Mouse (Mus musculus) adipose tissue, adult 10 weeks (tissue): ENCODE data around the gene Zfp286. TPM values are rescaled to one million over a fixed set of nuclear protein-coding genes. Genes with fewer than 3 reads are reported as not detected.

Experiments
- polyA plus RNA-seq: library from polyadenylated mRNA; stranded (reverse); fragments of 350-450 nt; fragmentation: Illumina TruSeq; extraction: RNeasy Lipid Tissue Mini Kit (QIAGEN cat#74804); gene quantifications from one replicate; pipeline ENCODE4 v1.2.3, GENCODE M21; 2014; ENCODE audit warnings: low read depth, low replicate concordance

Gene Zfp286
- 2.2 TPM for polyA plus RNA-seq

DNA sequence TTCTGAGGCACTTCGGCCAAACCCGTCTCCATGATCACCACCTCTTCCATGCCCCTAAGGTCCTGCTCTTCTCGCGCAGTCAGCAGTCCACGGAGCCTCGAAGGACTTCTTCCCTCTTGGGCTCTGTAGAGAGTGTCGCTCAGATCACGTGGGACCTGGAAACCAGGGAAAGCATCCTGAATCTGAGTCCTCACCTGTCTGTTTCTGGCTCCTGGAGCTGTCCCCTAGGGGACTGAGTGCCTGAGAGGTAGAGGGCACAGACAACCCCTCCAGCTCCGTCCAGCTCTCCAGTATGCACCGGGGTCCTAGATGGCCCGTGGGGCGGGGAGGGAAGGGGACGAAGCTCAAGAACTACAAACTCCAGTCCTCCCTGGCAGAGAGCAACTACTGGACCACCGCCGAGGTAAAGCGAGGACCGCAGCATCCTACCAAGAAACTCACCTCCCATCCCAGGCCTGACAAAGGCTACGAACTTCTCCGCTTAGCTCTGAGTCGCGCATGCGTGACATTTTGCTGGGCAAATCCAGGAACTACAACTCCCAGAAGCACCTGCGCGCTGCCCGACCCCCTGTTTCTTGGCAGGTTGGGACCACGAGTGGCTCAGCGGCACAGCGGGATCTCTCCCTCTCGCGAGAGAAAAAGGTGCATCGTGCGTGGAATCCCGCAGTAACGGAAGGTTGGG is at the start of gene Zfp286:
Gene Zfp286, minus strand, starts transcription at position 528 of the 682 bp plus-strand sequence.

GRCm38 (mm10) chr11:62820059-62820541 is 30.8 kb upstream of the Zfp286 start, which contains the start of gene Trim16:
Trim16 (plus strand) TSS chr11:62820231.

DNA sequence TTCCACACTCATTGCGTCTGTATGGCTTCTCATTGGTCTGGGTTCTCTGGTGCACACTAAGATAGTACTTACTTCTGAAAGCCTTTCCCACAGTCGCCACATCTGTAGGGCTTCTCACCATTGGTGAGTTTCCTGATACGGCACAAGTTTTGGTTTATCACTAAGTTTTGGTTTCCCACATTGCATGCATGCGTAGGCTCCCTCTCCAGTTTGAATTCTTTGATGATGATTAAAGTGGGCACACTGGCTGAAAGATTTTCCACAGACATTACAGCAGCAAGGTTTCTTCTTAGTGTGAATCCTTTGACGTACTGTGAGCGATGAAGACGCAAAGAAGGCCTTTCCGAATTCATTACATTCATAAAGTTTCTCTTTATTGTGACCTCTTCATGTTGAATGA is 36.5 kb downstream of the Zfp286 start, which contains the start of gene Gm10428:
Gene Gm10428, plus strand, starts transcription at position 321 of the 400 bp plus-strand sequence.

DNA sequence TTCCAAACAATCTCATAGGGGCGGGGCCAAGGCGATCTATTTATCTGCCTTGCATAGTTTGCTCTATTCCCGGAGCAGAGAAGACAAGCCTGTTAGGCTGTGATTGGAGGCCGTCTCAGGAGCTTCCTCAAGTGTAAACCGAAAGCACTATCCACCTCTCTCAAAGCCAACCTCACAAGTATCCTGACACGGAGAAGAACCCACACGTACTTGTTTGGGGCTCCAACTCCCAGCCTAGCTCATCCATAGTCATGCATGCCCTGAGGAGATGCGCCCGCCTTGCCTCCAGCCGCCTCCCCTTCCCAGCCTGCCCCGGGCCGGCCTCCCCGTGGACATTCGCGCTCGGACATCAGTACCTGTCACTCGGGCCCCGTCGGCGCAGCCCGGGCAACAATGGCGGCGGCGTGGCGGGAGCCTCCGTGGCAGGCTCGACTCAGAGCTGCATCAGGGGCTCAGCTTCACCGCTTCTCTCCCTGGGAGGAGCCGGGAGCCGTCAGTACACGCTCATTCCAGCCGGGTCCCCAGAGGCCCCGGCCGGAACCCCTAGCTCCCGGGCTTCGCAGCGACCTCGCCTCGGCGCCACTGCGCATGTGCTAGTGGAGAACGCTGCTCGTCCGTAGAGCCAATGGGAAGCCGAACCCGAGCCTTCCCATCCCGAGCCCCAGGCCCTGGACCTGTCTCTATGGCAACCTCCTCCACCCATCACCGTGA is 57.8 kb downstream of the Zfp286 start, which contains the start of gene Zfp287:
Gene Zfp287, minus strand, starts transcription at position 595 of the 711 bp plus-strand sequence.

Other genes starting within 250 kb of the Zfp286 start
- 1,871 TPM for gene Ubb, start 238.3 kb downstream of the Zfp286 start, polyA plus RNA-seq
- gene Trpv2, start 215.0 kb downstream of the Zfp286 start, polyA plus RNA-seq: 8.3 TPM
- gene Lrrc75a, start 140.9 kb downstream of the Zfp286 start, polyA plus RNA-seq: 8.2 TPM
- 53.6 TPM for gene Mmgt2, start 140.8 kb downstream of the Zfp286 start, polyA plus RNA-seq
- gene Zfp287, start 57.6 kb downstream of the Zfp286 start, polyA plus RNA-seq: 2.7 TPM
- gene Gm10428, start 36.4 kb downstream of the Zfp286 start, polyA plus RNA-seq: not detected
- gene Trim16, start 30.8 kb upstream of the Zfp286 start, polyA plus RNA-seq: 7.1 TPM
- 3.0 TPM for gene Fbxw10, start 57.6 kb upstream of the Zfp286 start, polyA plus RNA-seq
- 86.3 TPM for gene Tvp23b, start 90.0 kb upstream of the Zfp286 start, polyA plus RNA-seq
- gene Cdrt4, start 161.7 kb upstream of the Zfp286 start, polyA plus RNA-seq: 9.6 TPM